Mouse (Mus musculus): ENCODE measurements around the gene Hyal1. TPM values are rescaled to one million over a fixed set of nuclear protein-coding genes. Genes with fewer than 3 reads are reported as not detected.

Gene Hyal1
- total and polyA plus RNA-seq, 3 experiments: 0.40 to 0.59 TPM; not detected in 1

DNA sequence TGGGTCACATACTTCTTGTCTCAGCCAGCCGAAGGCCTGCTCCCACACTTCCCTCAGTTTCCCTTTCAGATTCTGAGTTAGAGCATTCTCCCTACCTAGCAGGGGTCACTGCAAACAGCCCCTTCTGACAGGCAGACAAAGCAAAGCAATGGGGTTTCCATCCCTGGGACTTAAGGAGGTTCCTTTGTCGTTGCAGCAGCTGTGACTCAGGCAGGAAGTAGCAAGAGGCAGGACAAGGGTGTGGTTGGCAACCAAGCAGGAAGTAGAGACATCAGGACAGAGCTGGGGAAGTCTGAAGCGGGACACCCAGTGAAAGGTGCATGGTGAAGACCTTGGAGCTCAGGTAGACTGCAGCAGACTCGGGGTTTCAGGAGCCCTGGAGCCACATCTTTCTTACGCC is 47.8 kb downstream of the Hyal1 start:
- Histone ChIP-seq H3K4me3 (replicated peaks in 1 of 3; ENCODE audit: low read depth in 2 of 3, low read length in 2 of 3, poor library complexity in 1 of 3) (peak overlapping the region in 1 of 3 experiments; percentile 7), H3K36me3 (replicated peaks in 1 of 2; ENCODE audit: control insufficient read depth in 1 of 2, insufficient read depth in 1 of 2, low read length in 1 of 2) (peaks cover 40 to 82% of the 10 kb centered on the region in 2 experiments)
- TF ChIP-seq ELF1 (IDR thresholded peaks at IDR 0.05; ENCODE audit: low read depth, low read length): peak; percentile 37; the same call in 1 of the 2 replicates
- TF ChIP-seq JUN (IDR thresholded peaks at IDR 0.05; ENCODE audit: insufficient read depth, low read depth, low read length): no peak

GRCm38 (mm10) chr9:107624951-107625350 is 48.2 kb downstream of the Hyal1 start:
- H3K9ac ChIP-seq (ENCODE audit: insufficient read depth, low read depth): no peak overlapping the region
- H3K9me3 ChIP-seq (replicated peaks; ENCODE audit: low read length): no peaks in the 10 kb centered on the region
- DNase-seq (ENCODE audit: extremely low read depth): no peak
- H3K79me2 ChIP-seq (replicated peaks; ENCODE audit: control insufficient read depth, extremely low read depth, insufficient read depth, poor library complexity, severe bottlenecking): peaks cover 50% of the 10 kb centered on the region
- H3K4me1 ChIP-seq (ENCODE audit: control insufficient read depth in 1 of 2, insufficient read depth in 2 of 2): peaks cover 29 to 58% of the 10 kb centered on the region in 2 experiments
- TF ChIP-seq RCOR1 (conservative IDR thresholded peaks at IDR 0.05; ENCODE audit: low read depth, low read length) (no peak), CTCF (conservative IDR thresholded peaks at IDR 0.05 in 1 of 2, IDR thresholded peaks at IDR 0.05 in 1 of 2; ENCODE audit: low read depth in 2 of 2, low read length in 2 of 2) (no peak), USF1 (IDR thresholded peaks at IDR 0.05; ENCODE audit: low read depth, low read length) (no peak), CHD1 (IDR thresholded peaks at IDR 0.05; ENCODE audit: low read depth, low read length) (no peak), ZC3H11A (IDR thresholded peaks at IDR 0.05; ENCODE audit: low read depth, low read length) (no peak), BHLHE40 (IDR thresholded peaks at IDR 0.05; ENCODE audit: low read depth, low read length) (no peak), PAX5 (IDR thresholded peaks at IDR 0.05; ENCODE audit: low read length) (no peak), KAT2A (IDR thresholded peaks at IDR 0.05; ENCODE audit: insufficient replicate concordance, low read length) (no peak), MAZ (IDR thresholded peaks at IDR 0.05; ENCODE audit: low read depth, low read length) (no peak), SIN3A (IDR thresholded peaks at IDR 0.05; ENCODE audit: low read length) (no peak)
- H3K4me2 ChIP-seq (ENCODE audit: insufficient read depth, low read depth, poor library complexity, severe bottlenecking): 0 out of 2 replicates have a peak overlapping the region, but pooled peaks have one; percentile 6
- dilution Hi-C loops (cut with MboI; ENCODE audit: extremely low pct_ligation_motif_present, extremely low pct_unique_long_range_greater_than_20kb, low sequenced_read_pairs): no loop called here
- peak overlapping the region in 1 of 3 experiments; percentile 7 for H3K4me3 ChIP-seq (replicated peaks in 1 of 3; ENCODE audit: low read depth in 2 of 3, low read length in 2 of 3, poor library complexity in 1 of 3)
- H3K27me3 ChIP-seq (replicated peaks): no peaks in the 10 kb centered on the region
- peaks cover 36 to 78% of the 10 kb centered on the region in 2 experiments for H3K36me3 ChIP-seq (replicated peaks in 1 of 2; ENCODE audit: control insufficient read depth in 1 of 2, insufficient read depth in 1 of 2, low read length in 1 of 2)
- in situ Hi-C loops (cut with MboI; ENCODE audit: low pct_ligation_motif_present, low pct_unique_long_range_greater_than_20kb, low sequenced_read_pairs): no loop called here
- H3K27ac ChIP-seq (ENCODE audit: insufficient read depth, low read depth): 0 out of 2 replicates have a peak overlapping the region, but pooled peaks have one; percentile 16

More for the DNA sequence above, 47.8 kb downstream of the Hyal1 start:
- Histone ChIP-seq H3K79me2 (replicated peaks; ENCODE audit: control insufficient read depth, extremely low read depth, insufficient read depth, poor library complexity, severe bottlenecking) (peaks cover 46% of the 10 kb centered on the region), H3K4me2 (ENCODE audit: insufficient read depth, low read depth, poor library complexity, severe bottlenecking) (0 out of 2 replicates have a peak overlapping the region, but pooled peaks have one; percentile 6), H3K27me3 (replicated peaks) (no peaks in the 10 kb centered on the region), H3K27ac (ENCODE audit: insufficient read depth, low read depth) (0 out of 2 replicates have a peak overlapping the region, but pooled peaks have one; percentile 16), H3K4me1 (ENCODE audit: control insufficient read depth in 1 of 2, insufficient read depth in 2 of 2) (peaks cover 29 to 55% of the 10 kb centered on the region in 2 experiments), H3K9me3 (replicated peaks; ENCODE audit: low read length) (no peaks in the 10 kb centered on the region), H3K9ac (ENCODE audit: insufficient read depth, low read depth) (no peak overlapping the region)
- no peak for DNase-seq (ENCODE audit: extremely low read depth)
- dilution Hi-C loops (cut with MboI; ENCODE audit: extremely low pct_ligation_motif_present, extremely low pct_unique_long_range_greater_than_20kb, low sequenced_read_pairs): no loop called here
- in situ Hi-C loops (cut with MboI; ENCODE audit: low pct_ligation_motif_present, low pct_unique_long_range_greater_than_20kb, low sequenced_read_pairs): no loop called here
